Mouse (Mus musculus) myocyte (in vitro differentiated cells): ENCODE measurements at regions not wholly inside any gene's neighbourhood (a gene's known extent, or its start where the extent isn't known, plus 50 kb on each side); places are given as distances from the start of the nearest gene placed in this dataset.

Experiments
- CEBPB ChIP-seq: IDR thresholded peaks from 2 replicates; pipeline ENCODE4 v1.6.1; 2011; ENCODE audit warnings: mild to moderate bottlenecking, moderate library complexity; ENCODE audit not compliant: poor library complexity, insufficient read depth, severe bottlenecking
- E2F4 ChIP-seq: IDR thresholded peaks from one replicate; pipeline ENCODE4 v1.6.1; 2011; ENCODE audit warnings: mild to moderate bottlenecking, control low read depth, moderate library complexity; ENCODE audit not compliant: insufficient read depth
- MAX ChIP-seq: IDR thresholded peaks from one replicate; pipeline ENCODE4 v1.6.1; 2011; ENCODE audit warnings: low read depth, mild to moderate bottlenecking, control low read depth
- MYOD1 ChIP-seq, 3 experiments: IDR thresholded peaks; one replicate each; pipeline ENCODE4 v1.6.1; 2011; ENCODE audit warnings: control low read depth in 2 of 3, low read depth in 2 of 3, mild to moderate bottlenecking in 2 of 3, moderate library complexity in 1 of 3; ENCODE audit not compliant: insufficient read length in 2 of 3, control insufficient read depth in 1 of 3
- MYOG ChIP-seq, 3 experiments: IDR thresholded peaks; one replicate each; pipeline ENCODE4 v1.6.1; 2011; ENCODE audit warnings: control low read depth in 2 of 3, low read depth in 2 of 3, mild to moderate bottlenecking in 2 of 3; ENCODE audit not compliant: insufficient read length in 2 of 3, control insufficient read depth in 1 of 3, insufficient read depth in 1 of 3
- POLR2A ChIP-seq: IDR thresholded peaks from one replicate; pipeline ENCODE4 v1.6.1; 2011; ENCODE audit warnings: low read depth, mild to moderate bottlenecking, control low read depth, moderate library complexity; ENCODE audit not compliant: insufficient read length
- REST ChIP-seq: IDR thresholded peaks from one replicate; pipeline ENCODE4 v1.6.1; 2011; ENCODE audit warnings: mild to moderate bottlenecking, control low read depth, moderate library complexity; ENCODE audit not compliant: insufficient read depth, insufficient read length
- SRF ChIP-seq: IDR thresholded peaks from one replicate; pipeline ENCODE4 v1.6.1; 2011; ENCODE audit warnings: low read depth; ENCODE audit not compliant: control insufficient read depth, insufficient read length
- TCF12 ChIP-seq: IDR thresholded peaks from one replicate; pipeline ENCODE4 v1.6.1; 2011; ENCODE audit warnings: mild to moderate bottlenecking, control low read depth; ENCODE audit not compliant: poor library complexity, insufficient read depth, severe bottlenecking
- USF1 ChIP-seq: IDR thresholded peaks from one replicate; pipeline ENCODE4 v1.6.1; 2011; ENCODE audit warnings: low read depth, mild to moderate bottlenecking, control low read depth, moderate library complexity

- TF ChIP-seq POLR2A (no peak), SRF (no peak), CEBPB (no peak), USF1 (no peak), MYOD1 (IDR thresholded peaks at IDR 0.05; ENCODE audit: control insufficient read depth in 1 of 3, insufficient read length in 2 of 3, low read depth in 2 of 3) (no peak), E2F4 (no peak), TCF12 (no peak), MAX (no peak), REST (no peak), MYOG (IDR thresholded peaks at IDR 0.05; ENCODE audit: control insufficient read depth in 1 of 3, insufficient read depth in 1 of 3, insufficient read length in 2 of 3, low read depth in 2 of 3) (no peak)
Observed at GRCm38 (mm10) chr10:46229608-46230007, 652.0 kb downstream of the Hace1 start.
